Mouse (Mus musculus) brown adipose tissue, adult 24 weeks (tissue): Measurements from ENCODE around the gene Npas3. TPM values are rescaled to one million over a fixed set of nuclear protein-coding genes. Genes with fewer than 3 reads are reported as not detected.

Experiments
- H3K27ac ChIP-seq: fragments of 200-500 bp; replicated peaks from 2 replicates; pipeline ENCODE4 v1.5.1; 2012; ENCODE audit warnings: low read depth, mild to moderate bottlenecking, low read length
- H3K4me1 ChIP-seq: fragments of 200-500 bp; 2 replicates; pipeline ENCODE4 v1.6.1; 2012; ENCODE audit warnings: low read length, mixed read lengths; ENCODE audit not compliant: control insufficient read depth, insufficient read depth, insufficient read length
- H3K4me3 ChIP-seq: fragments of 200-500 bp; 2 replicates; pipeline ENCODE4 v1.5.1; 2012; ENCODE audit warnings: low read depth, mild to moderate bottlenecking, low read length, moderate library complexity; ENCODE audit not compliant: insufficient read depth
- polyA plus RNA-seq: library from polyadenylated mRNA; stranded (reverse); fragments of >200 nt; gene quantifications from 2 replicates; pipeline ENCODE4 v1.2.4, GENCODE M21; 2012; ENCODE audit not compliant: missing spikeins, insufficient read depth, insufficient read length

Gene Npas3
- polyA plus RNA-seq, 1 experiment = not detected

DNA sequence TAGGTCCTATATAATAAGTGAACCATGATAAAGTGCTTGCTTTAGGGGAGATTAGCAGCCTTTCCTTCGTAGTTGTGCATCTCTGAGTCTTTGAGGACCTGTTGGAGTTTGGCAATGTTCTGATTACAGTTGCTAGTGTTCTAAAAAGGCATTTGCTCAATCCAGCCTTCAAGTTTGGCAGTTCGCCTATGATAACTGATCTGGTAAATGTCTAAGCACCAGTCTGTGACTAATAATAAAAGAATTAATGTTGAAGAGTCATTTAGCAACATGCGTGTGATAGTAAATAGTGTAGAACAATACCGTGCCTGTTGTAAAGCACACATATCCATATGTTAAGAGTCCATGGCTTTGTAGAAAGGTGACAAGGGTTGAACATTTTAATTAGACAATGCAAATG lies 173.2 kb downstream of the Npas3 start:
- no peaks in the 10 kb centered on the region for H3K4me1 ChIP-seq
- no peak overlapping the region for H3K27ac ChIP-seq
- H3K4me3 ChIP-seq = no peak overlapping the region

DNA sequence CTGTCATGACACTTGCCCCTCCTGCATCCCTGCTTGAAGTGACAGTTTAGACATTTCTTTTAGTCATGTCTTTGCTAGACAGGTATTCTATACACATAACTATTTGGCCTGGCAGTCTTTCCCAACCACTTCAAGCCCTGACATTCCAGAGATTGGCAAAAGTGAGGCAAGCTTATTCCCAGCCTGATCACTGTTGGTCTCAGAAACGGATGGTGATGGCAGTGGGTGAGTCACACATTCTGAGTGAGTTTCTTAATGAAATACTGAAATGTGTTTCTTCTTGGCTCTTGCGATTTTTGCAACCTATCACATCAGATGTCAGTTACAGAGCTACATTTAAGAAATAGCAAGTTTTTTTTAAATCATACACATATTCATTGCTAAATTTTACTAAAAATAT lies 175.2 kb downstream of the Npas3 start:
- no peak overlapping the region for H3K4me3 ChIP-seq
- H3K4me1 ChIP-seq = no peaks in the 10 kb centered on the region
- no peak overlapping the region for H3K27ac ChIP-seq

DNA sequence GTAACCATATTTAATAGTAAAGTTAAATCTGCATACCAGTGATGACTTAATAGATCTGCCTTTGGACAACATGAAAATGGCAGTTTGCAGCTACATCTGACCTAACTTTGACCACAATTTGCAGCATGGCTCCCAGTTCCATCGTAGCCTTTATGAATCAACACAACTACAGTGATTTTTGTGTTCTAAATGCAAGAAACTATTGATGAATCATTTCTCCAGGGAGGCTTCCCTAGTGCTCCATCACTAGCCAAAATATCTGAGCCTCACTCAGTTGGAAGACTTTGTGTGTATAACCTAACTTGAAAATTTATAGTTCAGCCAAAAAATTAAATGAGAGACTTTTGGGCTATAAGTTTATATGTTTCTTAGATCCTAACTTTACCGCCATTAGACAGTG lies 177.5 kb downstream of the Npas3 start:
- no peak overlapping the region for H3K4me3 ChIP-seq
- H3K27ac ChIP-seq = no peak overlapping the region
- no peaks in the 10 kb centered on the region for H3K4me1 ChIP-seq

DNA sequence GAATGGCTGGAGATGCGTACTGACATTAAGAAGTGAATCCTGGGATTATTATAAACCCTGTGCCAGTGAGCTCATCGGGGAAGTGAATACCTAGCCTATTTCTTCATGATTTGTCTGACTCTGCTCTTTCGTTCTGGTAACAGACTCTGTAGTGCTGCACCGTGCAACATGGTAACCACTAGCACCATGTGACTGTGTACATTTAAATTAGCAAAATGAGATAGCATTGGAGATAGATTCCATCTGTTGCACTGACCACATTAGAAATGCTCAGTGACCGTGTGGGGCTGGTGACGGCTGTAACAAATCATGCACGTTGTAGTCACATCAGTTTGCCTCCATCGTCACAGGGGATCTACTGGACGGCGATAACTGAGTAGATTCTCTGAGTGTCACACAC lies 178.7 kb downstream of the Npas3 start:
- Histone ChIP-seq H3K27ac (no peak overlapping the region), H3K4me1 (no peaks in the 10 kb centered on the region), H3K4me3 (no peak overlapping the region)

DNA sequence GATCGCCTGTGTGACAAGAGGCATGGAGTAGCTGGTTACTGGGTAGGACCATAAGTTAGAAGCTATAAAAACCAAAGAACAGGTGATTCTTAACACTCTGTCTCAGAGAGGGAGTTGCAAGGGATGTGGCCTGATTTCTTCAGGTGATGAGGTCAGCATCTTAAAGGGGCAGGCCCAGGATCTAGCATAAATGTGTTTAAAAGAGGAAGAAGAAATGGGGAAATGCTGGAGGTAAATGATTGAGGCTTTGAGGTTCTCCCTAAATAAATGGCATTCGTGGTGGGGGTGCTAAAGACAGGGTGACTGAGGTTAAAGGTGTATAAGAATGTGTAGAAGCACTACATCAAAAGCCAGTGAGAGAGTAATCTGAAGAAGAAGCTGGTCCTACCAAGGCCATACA lies 193.6 kb downstream of the Npas3 start:
- no peak overlapping the region for H3K27ac ChIP-seq
- no peak overlapping the region for H3K4me3 ChIP-seq
- no peaks in the 10 kb centered on the region for H3K4me1 ChIP-seq

DNA sequence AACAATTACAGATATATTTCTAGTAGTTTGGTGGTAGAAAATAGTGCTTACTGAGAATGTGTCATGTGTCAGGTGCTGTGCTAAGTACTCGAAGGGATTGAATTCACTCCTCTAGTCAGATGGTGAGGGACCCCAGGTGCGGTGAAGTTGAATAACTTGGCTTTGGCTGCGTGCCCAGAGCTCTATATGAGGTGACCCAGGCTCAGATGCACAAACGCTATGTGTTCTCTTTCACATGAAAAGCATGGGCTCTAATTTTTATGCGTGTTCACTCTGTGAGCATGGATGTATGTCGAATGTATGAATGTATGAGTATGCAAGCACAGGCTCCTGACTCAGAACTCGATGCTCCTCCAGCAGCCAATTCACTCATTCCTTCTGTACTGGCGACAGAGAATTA lies 199.0 kb downstream of the Npas3 start:
- Histone ChIP-seq H3K4me1 (no peaks in the 10 kb centered on the region), H3K4me3 (no peak overlapping the region), H3K27ac (no peak overlapping the region)

DNA sequence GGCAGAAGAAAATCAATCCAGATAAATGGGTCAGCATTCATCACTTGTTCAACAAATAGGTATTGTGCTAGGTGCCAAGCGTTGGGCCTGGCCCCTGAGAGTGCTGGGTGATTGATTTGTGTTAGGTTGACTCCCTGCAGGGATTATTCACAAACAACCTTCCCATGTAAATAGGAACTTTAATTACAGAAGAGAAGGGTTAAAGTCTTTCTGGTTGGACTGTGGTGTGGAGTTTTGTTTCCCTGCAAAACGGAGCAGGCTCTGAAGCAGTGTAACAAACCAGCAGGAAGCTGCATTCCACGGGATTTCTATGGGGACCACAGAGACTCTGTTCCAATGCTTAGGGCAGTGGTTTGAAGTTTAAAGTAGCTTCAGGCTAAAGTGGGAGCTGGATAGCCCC lies 199.6 kb downstream of the Npas3 start:
- Histone ChIP-seq H3K4me3 (no peak overlapping the region), H3K4me1 (no peaks in the 10 kb centered on the region), H3K27ac (no peak overlapping the region)

DNA sequence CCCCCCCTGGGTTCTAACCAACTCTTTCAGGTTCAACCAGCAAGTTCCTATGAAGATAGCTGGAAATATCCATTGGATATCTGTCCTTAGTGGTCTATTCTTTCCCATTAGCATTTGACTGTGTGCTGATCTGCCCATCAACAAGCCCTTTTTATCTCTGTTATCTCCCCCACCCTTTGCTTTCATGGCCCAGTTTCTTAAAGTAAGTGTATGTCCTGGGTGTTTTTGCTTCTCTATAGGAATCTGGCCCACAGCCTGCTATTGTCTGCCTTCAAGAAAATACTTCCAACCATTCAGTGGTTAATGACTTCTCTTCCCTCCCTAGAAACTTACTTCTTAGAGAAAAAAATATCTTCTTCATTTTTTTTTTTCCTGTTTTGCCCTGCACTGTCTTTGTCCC lies 219.1 kb downstream of the Npas3 start:
- Histone ChIP-seq H3K4me1 (no peaks in the 10 kb centered on the region), H3K4me3 (no peak overlapping the region), H3K27ac (no peak overlapping the region)

DNA sequence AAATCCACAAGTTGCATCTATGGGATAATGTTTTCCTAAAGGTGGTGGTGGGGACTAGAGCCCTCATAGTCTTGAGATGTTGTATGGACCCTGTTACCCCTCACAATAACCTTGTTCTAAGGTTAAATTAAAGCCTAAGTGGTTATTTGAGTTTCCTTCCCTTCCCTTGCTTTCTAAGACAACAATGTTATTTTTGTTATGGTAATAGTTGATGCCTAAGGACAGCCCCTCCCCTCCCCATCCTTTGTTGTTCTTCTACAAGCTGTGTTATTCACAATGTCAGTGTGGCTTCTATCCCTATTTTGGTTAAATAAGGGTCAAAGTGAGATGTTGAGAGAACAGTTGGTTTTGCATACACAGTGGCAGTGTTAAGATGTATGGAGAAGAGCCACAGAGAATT lies 226.0 kb downstream of the Npas3 start:
- H3K4me3 ChIP-seq = no peak overlapping the region
- H3K27ac ChIP-seq = no peak overlapping the region
- H3K4me1 ChIP-seq = no peaks in the 10 kb centered on the region

DNA sequence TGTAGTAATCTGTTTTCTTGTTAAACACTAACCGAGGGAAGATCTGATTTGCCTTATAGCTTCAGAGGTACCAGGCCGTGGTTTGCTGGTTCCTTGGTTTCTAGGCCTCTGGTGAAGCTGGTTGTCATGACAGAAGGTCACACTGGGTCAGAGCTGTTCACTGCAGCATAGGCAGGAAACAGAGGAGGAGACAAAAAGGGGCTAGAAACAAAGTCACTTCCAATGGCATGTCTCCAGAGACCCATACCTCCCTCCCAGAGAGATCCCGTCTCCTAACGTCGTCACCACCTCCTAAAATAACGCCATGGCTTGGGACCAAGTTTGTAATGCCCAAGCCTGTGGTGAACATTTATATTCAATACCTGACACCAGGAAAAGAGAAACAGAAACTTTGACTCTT lies 236.4 kb downstream of the Npas3 start:
- Histone ChIP-seq H3K4me1 (no peaks in the 10 kb centered on the region), H3K4me3 (no peak overlapping the region), H3K27ac (no peak overlapping the region)

DNA sequence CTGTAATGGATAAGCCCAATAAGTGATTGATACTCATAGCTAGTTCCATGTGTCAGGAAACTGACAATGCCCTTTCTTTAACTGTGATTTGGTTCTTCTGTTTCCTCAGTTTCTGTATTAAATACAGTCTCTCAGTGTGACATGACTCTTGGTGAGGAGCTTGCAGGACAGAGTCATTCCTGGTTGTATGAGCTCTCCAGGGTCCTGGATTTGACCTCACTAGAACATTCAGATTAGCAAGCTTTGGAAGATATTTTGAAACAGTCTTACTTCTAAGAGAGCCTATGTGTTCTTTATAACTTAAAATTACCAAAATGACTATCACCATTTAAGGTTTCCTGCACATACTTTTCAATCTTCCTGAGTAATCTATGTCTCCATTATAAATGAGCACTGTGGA lies 247.9 kb downstream of the Npas3 start:
- H3K4me1 ChIP-seq = no peaks in the 10 kb centered on the region
- no peak overlapping the region for H3K27ac ChIP-seq
- H3K4me3 ChIP-seq = no peak overlapping the region

DNA sequence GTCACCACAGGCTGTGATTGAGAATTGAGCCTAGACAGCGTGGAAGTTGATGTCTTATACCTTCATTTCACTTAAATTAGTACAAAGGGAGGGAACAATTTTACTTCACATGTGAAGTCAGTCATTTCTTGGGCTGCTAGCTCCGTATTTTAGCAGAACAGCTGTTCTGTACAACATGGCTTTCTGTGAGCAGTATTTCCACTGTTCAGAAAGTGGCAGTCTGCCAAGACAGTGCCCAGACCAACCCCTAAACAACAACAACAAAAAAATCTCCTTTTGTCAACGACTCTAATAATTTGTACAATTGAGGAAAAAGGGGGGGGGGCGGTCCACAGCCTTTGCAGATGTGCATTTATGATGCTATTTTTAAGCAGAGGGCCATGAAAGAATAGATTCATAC lies 266.4 kb downstream of the Npas3 start:
- no peak overlapping the region for H3K4me3 ChIP-seq
- no peaks in the 10 kb centered on the region for H3K4me1 ChIP-seq
- no peak overlapping the region for H3K27ac ChIP-seq

DNA sequence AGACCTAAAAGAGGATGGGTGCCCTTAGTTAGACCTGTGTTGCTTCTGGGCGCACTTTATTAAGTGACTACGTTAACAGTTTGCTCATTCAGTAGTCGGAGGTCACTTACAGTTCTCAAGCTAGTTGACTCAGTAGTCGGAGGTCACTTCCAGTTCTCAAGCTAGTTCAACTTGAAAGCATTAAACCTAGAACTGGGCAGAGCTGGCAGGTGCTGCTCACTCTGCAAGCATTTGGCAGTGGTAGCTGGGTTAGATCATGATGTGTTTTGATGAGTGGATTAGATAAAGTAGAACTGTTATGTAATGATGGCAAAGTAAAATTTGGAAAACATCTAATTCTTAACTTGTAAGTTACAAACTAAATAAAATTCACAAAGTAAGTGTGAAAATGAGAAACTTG lies 271.1 kb downstream of the Npas3 start:
- no peaks in the 10 kb centered on the region for H3K4me1 ChIP-seq
- no peak overlapping the region for H3K27ac ChIP-seq
- H3K4me3 ChIP-seq = no peak overlapping the region

DNA sequence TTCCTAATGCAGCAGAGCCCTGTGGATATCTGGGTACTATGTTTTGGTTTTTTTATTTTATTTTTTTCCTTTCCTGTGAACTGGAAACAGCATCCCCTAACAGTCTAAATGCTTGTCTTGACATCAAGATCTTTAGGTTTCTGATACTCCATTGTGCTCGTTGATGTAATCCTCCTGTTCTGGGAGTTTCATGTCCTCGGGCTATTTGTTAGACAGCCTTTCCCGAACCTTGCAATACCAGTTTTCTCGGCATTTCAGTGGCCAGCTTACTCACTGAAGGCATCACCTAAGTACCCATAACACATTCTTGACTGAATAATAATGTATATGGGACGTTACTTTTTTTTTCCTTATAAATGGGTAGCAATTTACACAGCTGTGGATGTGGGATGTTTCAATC lies 274.2 kb downstream of the Npas3 start:
- H3K4me3 ChIP-seq = no peak overlapping the region
- H3K4me1 ChIP-seq = no peaks in the 10 kb centered on the region
- no peak overlapping the region for H3K27ac ChIP-seq

DNA sequence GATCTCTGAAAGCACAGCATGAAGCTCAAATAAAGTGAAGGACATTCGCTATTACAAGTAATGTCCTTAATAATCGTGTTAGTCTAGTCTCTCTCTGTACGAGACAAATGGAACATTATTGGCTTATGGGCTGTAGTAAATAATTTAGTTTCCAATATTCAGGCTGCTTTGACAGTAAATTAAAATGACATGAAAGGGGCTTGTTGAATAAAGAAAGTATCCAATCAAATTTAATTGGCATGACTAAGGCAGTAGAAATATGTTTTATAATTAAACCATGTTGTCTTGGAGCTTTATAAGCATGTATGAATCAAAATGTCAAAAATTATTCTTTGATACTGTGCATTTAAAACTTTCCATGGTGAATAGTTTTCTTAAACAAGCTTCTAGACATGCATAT lies 278.6 kb downstream of the Npas3 start:
- no peak overlapping the region for H3K27ac ChIP-seq
- no peak overlapping the region for H3K4me3 ChIP-seq
- no peaks in the 10 kb centered on the region for H3K4me1 ChIP-seq

DNA sequence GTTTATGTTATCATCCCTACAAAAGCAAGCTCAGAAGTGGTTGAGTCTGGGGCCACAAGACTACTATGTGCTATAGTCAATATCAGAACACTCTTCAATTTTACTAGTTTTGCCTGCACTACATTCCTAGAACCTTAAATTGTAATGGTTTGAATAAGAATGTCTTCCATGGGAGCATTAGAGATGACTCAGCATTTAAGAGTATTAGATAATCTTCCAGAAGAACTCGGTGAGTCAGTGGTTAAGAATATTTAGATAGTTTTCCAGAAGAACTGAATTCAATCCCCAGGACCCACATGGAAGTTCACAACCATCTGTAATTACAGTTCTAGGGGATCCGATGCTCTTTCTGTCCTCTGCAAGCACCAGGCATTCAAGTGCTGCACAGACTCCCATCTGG lies 280.9 kb downstream of the Npas3 start:
- Histone ChIP-seq H3K4me1 (no peaks in the 10 kb centered on the region), H3K4me3 (no peak overlapping the region), H3K27ac (no peak overlapping the region)

DNA sequence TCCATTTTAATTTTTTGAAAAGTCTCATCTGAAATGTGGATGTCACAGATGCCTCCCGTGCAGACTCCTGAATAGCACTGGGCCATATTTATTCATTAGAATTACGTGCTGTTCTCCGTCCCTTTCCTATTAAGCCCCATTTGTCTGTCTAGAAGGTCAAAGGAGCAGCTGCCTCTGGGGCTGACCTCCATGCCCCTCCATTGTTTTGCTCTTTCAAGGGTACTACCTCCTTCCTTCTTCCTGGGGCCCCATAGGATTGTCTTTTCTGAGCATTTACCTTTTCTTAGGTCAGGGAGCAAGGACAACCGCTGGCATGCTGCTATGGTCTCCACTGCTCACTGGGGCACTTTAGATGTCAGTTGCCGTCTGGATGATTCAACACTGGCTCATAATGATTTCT lies 288.3 kb downstream of the Npas3 start:
- H3K27ac ChIP-seq = no peak overlapping the region
- no peak overlapping the region for H3K4me3 ChIP-seq

More for the DNA sequence above, 288.3 kb downstream of the Npas3 start:
- no peaks in the 10 kb centered on the region for H3K4me1 ChIP-seq
